Mouse (Mus musculus) kidney, adult 2 months (tissue): ENCODE results near the gene Clpp. TPM values are rescaled to one million over a fixed set of nuclear protein-coding genes. Genes with fewer than 3 reads are reported as not detected.

ENCODE experiments used
- DNase-seq: peaks from one replicate; pipeline ENCODE4 v3.0.0; 2021
- H3K27ac ChIP-seq: fragments of 200-500 bp; 2 replicates; pipeline ENCODE4 v1.5.1; 2012; ENCODE audit warnings: low read depth, low read length, control low read depth, inconsistent platforms; ENCODE audit not compliant: insufficient read depth
- H3K27me3 ChIP-seq: fragments of 200-500 bp; replicated peaks from 2 replicates; pipeline ENCODE4 v1.6.1; 2012; ENCODE audit warnings: mild to moderate bottlenecking, moderate library complexity, low read length, inconsistent platforms; ENCODE audit not compliant: control insufficient read depth, insufficient read depth
- H3K36me3 ChIP-seq: fragments of 200-500 bp; 2 replicates; pipeline ENCODE4 v1.6.1; 2012; ENCODE audit warnings: mild to moderate bottlenecking, moderate library complexity, low read length, inconsistent platforms; ENCODE audit not compliant: control insufficient read depth, insufficient read depth
- H3K4me1 ChIP-seq: fragments of 200-500 bp; 2 replicates; pipeline ENCODE4 v1.6.1; 2011; ENCODE audit warnings: low read length; ENCODE audit not compliant: control insufficient read depth, insufficient read depth
- H3K4me3 ChIP-seq: fragments of 200-500 bp; 2 replicates; pipeline ENCODE4 v1.5.1; 2011; ENCODE audit warnings: mild to moderate bottlenecking, low read depth, low read length, control low read depth; ENCODE audit not compliant: insufficient read depth
- CTCF ChIP-seq: fragments of 200-500 bp; conservative IDR thresholded peaks from 2 replicates; pipeline ENCODE4 v1.5.1; 2011; ENCODE audit warnings: low read depth, mild to moderate bottlenecking, control low read depth, low read length, moderate library complexity, mixed read lengths; ENCODE audit not compliant: insufficient read depth, insufficient read length
- POLR2A ChIP-seq: fragments of 200-500 bp; IDR thresholded peaks from one replicate; pipeline ENCODE4 v1.6.1; 2011; ENCODE audit warnings: low read depth, low read length, control low read depth
- WGBS: fragments of 180-500 bp; shearing (Covaris S2); methylation state at CpG from one replicate; pipeline ENCODE4 v1.1.7; 2018; 5-methylcytosine and 5-hydroxymethylcytosine counted together
- polyA plus RNA-seq: library from polyadenylated mRNA; depleted of rRNA; stranded (reverse); fragments of >200 nt; gene quantifications from 2 replicates; pipeline ENCODE4 v1.2.3, GENCODE M21; 2012; rRNA removed

The Clpp gene
- polyA plus RNA-seq: 245 and 276 TPM in 2 replicates

DNA sequence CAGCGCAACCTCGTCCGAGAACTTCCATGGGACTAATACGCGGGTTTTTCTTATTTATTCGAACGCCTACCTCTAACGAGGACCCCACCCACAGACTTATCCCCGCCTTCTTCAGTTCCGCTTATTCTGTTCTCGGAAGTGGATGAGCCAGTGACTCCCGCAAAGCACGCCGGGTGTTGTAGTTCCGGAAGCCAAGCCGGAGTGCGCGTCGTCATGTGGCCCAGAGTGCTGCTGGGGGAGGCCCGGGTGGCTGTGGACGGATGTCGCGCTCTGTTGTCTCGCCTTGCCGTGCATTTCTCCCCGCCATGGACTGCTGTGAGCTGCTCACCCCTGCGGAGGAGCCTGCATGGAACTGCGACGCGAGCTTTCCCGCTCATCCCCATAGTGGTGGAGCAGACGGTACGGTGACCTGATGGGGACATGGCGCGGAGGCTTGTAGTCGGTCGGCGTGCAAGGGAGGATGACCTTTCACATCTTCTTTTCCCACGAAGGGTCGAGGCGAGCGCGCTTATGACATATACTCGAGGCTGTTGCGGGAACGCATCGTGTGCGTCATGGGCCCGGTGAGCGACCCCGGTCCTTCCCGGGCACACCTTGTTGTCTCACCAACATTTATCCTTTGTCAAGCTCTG, at the start of gene Clpp:
Clpp (plus strand) TSS at position 191 of the 632 bp plus-strand sequence.
- peak within 1 kb of the TSS; percentile 95 for H3K4me3 ChIP-seq
- TF ChIP-seq CTCF (no peak), POLR2A (peak; percentile 86)
- no peaks in the 10 kb centered on the region for H3K27me3 ChIP-seq
- H3K27ac ChIP-seq: peak within 1 kb of the TSS; percentile 80
- DNase-seq: peak; percentile 98
- H3K36me3 ChIP-seq: no peaks in the 10 kb centered on the region; the same call in 1 of the 2 replicates
- under 1% methylated on average over 52 of the region's 52 CpGs for WGBS
- peaks cover 4% of the 10 kb centered on the region; the same call in 1 of the 2 replicates for H3K4me1 ChIP-seq

DNA sequence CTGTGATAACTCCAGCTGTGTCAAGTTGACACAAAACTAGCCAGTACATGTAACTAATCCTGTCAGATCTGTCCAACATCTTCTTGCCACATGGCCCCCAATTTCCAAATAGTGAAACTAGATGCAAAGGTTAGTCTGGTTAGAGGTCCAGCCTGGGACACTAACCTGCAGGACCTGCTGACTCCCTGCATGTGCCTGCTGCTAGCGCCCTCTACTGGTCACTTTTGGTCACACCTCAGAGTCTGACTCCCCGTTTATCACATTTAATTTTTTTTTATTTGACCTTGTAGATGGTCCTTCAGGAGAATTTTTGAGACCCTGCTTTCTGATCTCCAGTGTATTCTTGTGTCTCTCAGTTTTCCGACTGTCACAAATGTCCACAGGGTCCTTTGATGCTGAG, 39.2 kb upstream of the Clpp start:
- peak; percentile 64 for DNase-seq
- WGBS: 23% methylated on average over 3 of the region's 3 CpGs
- TF ChIP-seq POLR2A: no peak
- TF ChIP-seq CTCF: peak; percentile 87
- Histone ChIP-seq H3K27ac (no peak overlapping the region), H3K4me1 (no peaks in the 10 kb centered on the region), H3K36me3 (no peaks in the 10 kb centered on the region), H3K27me3 (no peaks in the 10 kb centered on the region; the same call in 1 of the 2 replicates), H3K4me3 (no peak overlapping the region)

DNA sequence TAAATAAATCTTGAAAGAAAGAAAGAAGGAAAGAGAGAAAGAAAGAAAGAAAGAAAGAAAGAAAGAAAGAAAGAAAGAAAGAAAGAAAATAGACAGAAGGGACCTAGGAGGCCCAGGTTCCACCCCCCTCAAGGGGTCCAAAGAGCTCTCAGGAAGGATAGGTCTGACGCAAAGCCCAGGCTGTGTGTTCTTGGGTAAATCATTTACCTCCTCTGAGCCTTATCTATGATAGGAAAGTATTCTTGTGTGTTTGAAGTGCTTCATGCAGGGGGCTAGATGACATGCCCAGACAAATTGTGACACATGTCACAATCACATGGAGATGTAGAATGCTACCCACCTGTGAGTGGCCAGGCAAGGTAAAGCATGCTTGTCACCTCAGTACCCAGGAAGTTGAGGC, 37.5 kb upstream of the Clpp start:
- Histone ChIP-seq H3K27me3 (no peaks in the 10 kb centered on the region; the same call in 1 of the 2 replicates), H3K4me1 (no peaks in the 10 kb centered on the region), H3K27ac (no peak overlapping the region), H3K4me3 (no peak overlapping the region), H3K36me3 (no peaks in the 10 kb centered on the region)
- no peak for DNase-seq
- TF ChIP-seq POLR2A: no peak
- TF ChIP-seq CTCF: no peak
- WGBS: 68% methylated on average over 1 of the region's 1 CpGs

DNA sequence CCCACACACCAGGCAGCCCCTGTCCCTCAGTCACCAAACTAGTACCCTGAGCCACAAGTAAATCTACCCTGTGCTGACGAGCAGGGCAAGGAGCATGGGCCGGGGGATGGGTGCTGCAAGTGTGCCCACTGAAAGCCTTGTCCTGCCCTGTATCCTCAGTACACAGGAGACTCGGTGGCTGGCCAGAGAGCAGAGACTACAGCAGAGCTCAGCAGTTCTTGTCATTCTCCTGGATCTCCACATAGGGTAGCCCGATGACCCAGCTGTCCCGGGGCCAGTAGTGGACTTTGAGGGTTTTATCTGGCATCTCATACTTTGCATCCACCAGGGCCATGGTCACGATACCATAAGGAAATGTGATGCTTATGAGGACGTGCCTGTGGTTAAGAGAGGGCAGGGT, 35.2 kb upstream of the Clpp start:
- 78% methylated on average over 7 of the region's 7 CpGs for WGBS
- H3K4me1 ChIP-seq: no peaks in the 10 kb centered on the region
- DNase-seq: no peak
- no peaks in the 10 kb centered on the region for H3K36me3 ChIP-seq
- TF ChIP-seq CTCF (no peak), POLR2A (no peak)
- H3K4me3 ChIP-seq: no peak overlapping the region
- no peak overlapping the region for H3K27ac ChIP-seq
- no peaks in the 10 kb centered on the region for H3K27me3 ChIP-seq

DNA sequence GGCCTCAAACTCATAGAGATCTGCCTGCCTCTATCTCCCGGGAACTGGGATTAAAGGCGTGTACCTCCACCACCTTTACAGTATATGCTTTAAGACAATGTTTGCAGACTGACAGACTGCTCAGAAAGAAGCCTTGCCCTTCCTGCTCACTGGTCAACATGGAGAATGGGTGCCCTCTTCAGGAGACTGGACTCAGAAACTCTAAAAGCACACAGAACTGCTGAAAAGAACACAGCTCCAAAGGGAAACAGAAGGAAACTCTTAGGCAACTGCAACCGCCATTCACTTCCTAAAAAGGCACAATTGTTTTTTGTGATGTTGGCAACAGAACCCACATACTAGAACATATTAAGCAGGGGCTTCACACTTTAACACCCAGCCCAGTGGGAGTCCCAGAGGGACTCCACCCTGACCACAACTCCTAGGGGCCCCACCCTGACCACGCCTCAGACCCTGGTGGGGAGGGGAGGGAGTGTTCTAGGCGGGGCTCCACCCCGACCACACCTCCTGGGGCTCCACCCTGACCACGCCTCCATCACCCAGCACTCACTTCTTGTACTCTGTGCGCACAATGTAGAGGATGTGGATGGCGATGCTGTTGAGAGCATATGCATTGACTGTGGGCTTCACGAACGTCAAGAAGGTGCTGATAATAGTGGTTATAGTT, 32.2 kb upstream of the Clpp start:
- WGBS: 28% methylated on average over 11 of the region's 11 CpGs

DNA sequence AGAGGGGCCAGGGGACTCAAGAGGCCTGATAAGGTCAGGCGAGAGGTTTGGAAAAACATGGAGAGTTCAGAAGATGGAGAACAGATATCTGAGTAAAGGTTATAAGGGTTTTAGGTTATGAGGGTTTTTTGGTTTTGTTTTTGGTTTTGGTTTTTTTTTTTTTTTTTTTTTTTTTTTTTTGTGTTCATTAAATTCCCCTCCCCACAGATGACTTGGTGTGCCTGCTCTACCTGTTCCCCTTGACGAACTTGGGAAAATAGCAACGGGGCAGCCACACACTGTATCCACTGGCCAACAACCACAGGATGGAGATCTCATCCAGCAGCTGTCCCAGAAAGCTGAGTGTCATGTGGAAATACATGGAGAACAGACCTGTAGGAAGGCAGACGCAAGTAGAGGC, 31.4 kb upstream of the Clpp start:
- Histone ChIP-seq H3K4me1 (no peaks in the 10 kb centered on the region), H3K36me3 (no peaks in the 10 kb centered on the region), H3K27me3 (no peaks in the 10 kb centered on the region), H3K4me3 (no peak overlapping the region), H3K27ac (no peak overlapping the region)
- no peak for TF ChIP-seq CTCF
- no peak for TF ChIP-seq POLR2A
- DNase-seq: no peak
- 79% methylated on average over 4 of the region's 4 CpGs for WGBS

More for the DNA sequence above, 32.2 kb upstream of the Clpp start:
- no peak for TF ChIP-seq POLR2A
- TF ChIP-seq CTCF: 0 out of 2 replicates have a peak, but pooled peaks have one; percentile 17
- no peak overlapping the region for H3K4me3 ChIP-seq
- no peaks in the 10 kb centered on the region for H3K27me3 ChIP-seq
- no peaks in the 10 kb centered on the region for H3K36me3 ChIP-seq
- H3K27ac ChIP-seq: no peak overlapping the region
- no peak for DNase-seq
- no peaks in the 10 kb centered on the region for H3K4me1 ChIP-seq

DNA sequence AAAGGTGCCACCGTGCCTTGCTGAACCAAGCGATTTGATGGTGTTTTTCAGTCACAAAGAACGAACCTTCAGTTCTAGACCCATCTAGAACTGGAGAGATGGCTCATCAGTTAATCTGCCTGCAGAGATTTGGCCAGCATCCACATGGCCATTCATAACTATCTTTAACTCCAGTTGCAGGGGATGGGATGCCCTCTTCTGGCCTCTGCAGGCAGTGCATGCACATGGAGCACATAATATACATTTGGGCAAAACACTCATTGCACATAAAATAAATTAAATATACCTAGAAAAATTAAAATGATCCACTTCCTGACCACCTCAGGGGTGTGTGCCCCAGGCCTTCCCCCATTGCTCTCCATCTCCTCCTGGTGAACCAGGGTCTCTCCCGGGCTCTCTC, 28.2 kb upstream of the Clpp start:
- Histone ChIP-seq H3K4me1 (no peaks in the 10 kb centered on the region), H3K27me3 (no peaks in the 10 kb centered on the region), H3K36me3 (no peaks in the 10 kb centered on the region), H3K27ac (no peak overlapping the region), H3K4me3 (no peak overlapping the region)
- TF ChIP-seq POLR2A (no peak), CTCF (0 out of 2 replicates have a peak, but pooled peaks have one; percentile 6)
- WGBS: 93% methylated on average over 4 of the region's 4 CpGs
- no peak for DNase-seq
